Mouse (Mus musculus) forebrain, embryonic 12.5 days (tissue): ENCODE results near the gene Maml2. TPM values are rescaled to one million over a fixed set of nuclear protein-coding genes. Genes with fewer than 3 reads are reported as not detected.
"Not testable (repeated sequence)": the region's sequence is repeated elsewhere in the genome, so short reads cannot be mapped to it uniquely, and the experiment has no call there.

ENCODE experiments used
- ATAC-seq: fragments of 200-750 bp; cut with Nextera tagmentation; 2 replicates; pipeline ENCODE4 v1.8.0; 2017; ENCODE audit warnings: moderate TSS enrichment; ENCODE audit not compliant: low FRiP score
- H3K27ac ChIP-seq: fragments of 300-500 bp; sonication (generic); 2 replicates; pipeline ENCODE4 v1.5.1; 2016; ENCODE audit warnings: mild to moderate bottlenecking
- H3K27me3 ChIP-seq: fragments of 300-500 bp; sonication (generic); 2 replicates; pipeline ENCODE4 v1.6.1; 2016; ENCODE audit warnings: mild to moderate bottlenecking
- H3K36me3 ChIP-seq: fragments of 300-500 bp; sonication (generic); replicated peaks from 2 replicates; pipeline ENCODE4 v1.6.1; 2016; ENCODE audit warnings: mild to moderate bottlenecking
- H3K4me1 ChIP-seq: fragments of 300-500 bp; sonication (generic); 2 replicates; pipeline ENCODE4 v1.6.1; 2016
- H3K4me2 ChIP-seq: fragments of 300-500 bp; sonication (generic); 2 replicates; pipeline ENCODE4 v1.6.1; 2016; ENCODE audit warnings: mild to moderate bottlenecking, moderate library complexity
- H3K4me3 ChIP-seq: fragments of 300-500 bp; sonication (generic); replicated peaks from 2 replicates; pipeline ENCODE4 v1.5.1; 2016; ENCODE audit warnings: mild to moderate bottlenecking
- H3K9ac ChIP-seq: fragments of 300-500 bp; sonication (generic); 2 replicates; pipeline ENCODE4 v1.6.1; 2016; ENCODE audit warnings: mild to moderate bottlenecking
- H3K9me3 ChIP-seq: fragments of 300-500 bp; sonication (generic); 2 replicates; pipeline ENCODE4 v1.6.1; 2016
- WGBS: fragments of 180-500 bp; shearing (Covaris S2); methylation state at CpG from one replicate; pipeline ENCODE4 v1.1.7; 2016; 5-methylcytosine and 5-hydroxymethylcytosine counted together
- microRNA-seq: library from miRNA; unstranded; fragments of <30 nt; microRNA quantifications from one replicate; pipeline ENCODE4, GENCODE M21; 2017
- polyA plus RNA-seq: library from polyadenylated mRNA; unstranded; fragments of >200 nt; fragmentation: Nextera tagmentation; extraction: Ambion mirVana; gene quantifications from 2 replicates; pipeline ENCODE4 v1.2.1, GENCODE M21; 2016

Gene Maml2
- polyA plus RNA-seq, 1 experiment from 2014 or later = 10.4 TPM

DNA sequence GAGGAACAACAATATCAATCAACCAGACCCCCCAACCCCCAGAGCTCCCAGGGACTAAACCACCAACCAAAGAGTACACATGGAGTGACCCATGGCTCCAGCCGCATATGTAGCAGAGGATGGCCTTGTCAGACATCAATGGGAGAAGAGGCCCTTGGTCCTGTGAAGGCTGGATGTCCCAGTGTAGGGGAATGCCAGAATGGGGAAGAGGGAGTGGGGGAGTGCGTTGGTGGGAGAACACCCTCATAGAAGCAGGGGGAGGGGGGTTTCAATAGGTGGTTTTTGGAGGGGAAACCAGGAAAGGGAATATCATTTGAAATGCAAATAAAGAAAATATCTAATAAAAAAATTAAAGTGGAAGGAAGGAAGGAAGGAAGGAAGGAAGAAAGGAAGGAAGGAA, 418.1 kb downstream of the Maml2 start:
- not testable (repeated sequence) for H3K4me3 ChIP-seq, ATAC-seq, H3K9ac ChIP-seq, H3K9me3 ChIP-seq, H3K27ac ChIP-seq, H3K4me2 ChIP-seq, H3K27me3 ChIP-seq, H3K4me1 ChIP-seq, H3K36me3 ChIP-seq
- 77% methylated on average over 2 of the region's 2 CpGs for WGBS

DNA sequence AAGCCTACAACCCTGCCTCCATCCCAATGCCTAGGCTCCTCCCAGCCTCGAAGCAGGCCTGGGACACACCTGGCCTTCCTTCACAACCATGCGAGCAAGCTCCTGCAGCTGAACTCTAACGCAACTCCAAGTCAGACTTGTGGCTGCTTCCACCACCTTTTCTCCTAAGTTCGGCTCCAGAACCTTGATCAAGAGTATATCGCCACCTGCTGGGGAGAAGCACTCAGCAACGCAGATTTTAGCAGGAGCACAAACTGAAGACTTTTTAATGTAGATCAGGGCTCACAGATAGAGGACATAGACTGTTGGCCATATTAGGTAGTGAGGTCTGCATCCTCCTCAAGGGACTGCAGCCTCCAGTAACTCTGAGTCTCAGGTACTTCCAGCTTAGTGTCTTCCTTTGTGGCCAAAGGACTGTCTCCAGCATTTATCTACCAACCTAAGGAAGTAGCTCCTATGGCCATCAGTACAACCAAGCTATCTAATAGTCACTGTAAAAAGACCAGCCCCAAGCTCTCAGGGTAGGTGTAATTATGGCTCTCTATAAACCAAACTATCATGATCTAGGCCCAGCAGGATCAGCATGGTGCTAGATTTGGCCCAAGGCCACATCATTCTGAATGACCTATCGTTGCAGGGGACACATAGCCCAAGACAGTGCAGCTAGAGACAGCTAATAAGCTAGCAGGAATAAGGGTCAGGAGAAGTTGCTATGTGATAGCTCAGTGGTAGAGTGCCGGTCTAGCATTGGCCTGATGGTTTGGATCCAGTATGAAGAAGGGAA, 418.8 kb downstream of the Maml2 start:
- Histone ChIP-seq H3K36me3 (no peaks in the 10 kb centered on the region), H3K9me3 (no peaks in the 10 kb centered on the region), H3K9ac (no peak overlapping the region), H3K4me1 (no peaks in the 10 kb centered on the region), H3K4me3 (no peak overlapping the region), H3K27me3 (no peaks in the 10 kb centered on the region), H3K27ac (no peak overlapping the region), H3K4me2 (no peak overlapping the region)
- 29% methylated on average over 8 of the region's 8 CpGs for WGBS
- ATAC-seq = peak; percentile 72

DNA sequence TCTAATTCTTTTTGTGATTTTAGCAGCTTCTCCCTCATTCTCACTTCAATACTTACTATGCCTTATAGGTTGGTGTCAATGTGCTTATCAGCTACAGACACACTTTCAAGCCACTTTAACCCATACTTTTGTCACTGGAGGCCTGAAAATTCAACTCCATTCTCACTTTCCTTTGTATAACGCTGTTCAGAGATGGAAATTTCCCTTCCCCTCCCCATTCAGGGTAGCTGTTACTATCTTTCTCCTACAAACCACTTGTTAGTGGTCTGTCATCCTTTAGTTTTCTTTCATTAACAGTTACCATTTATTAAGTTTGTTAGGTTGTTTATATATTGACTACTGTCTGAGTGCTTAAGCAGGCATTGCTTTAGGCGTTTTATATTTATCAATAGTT, 450.6 kb downstream of the Maml2 start, which contains the start of gene Mtmr2:
TSS of gene Mtmr2 (plus strand) at position 7 of the 394 bp plus-strand sequence.
- Histone ChIP-seq H3K4me1 (peaks cover 13% of the 10 kb centered on the region), H3K36me3 (no peaks in the 10 kb centered on the region), H3K9ac (peak within 1 kb of the TSS; percentile 96), H3K4me2 (peak within 1 kb of the TSS; percentile 63), H3K9me3 (no peaks in the 10 kb centered on the region), H3K4me3 (peak within 1 kb of the TSS; percentile 96), H3K27ac (peak within 1 kb of the TSS; percentile 93), H3K27me3 (no peaks in the 10 kb centered on the region)
- ATAC-seq = no peak
- 51% methylated on average over 2 of the region's 2 CpGs for WGBS

DNA sequence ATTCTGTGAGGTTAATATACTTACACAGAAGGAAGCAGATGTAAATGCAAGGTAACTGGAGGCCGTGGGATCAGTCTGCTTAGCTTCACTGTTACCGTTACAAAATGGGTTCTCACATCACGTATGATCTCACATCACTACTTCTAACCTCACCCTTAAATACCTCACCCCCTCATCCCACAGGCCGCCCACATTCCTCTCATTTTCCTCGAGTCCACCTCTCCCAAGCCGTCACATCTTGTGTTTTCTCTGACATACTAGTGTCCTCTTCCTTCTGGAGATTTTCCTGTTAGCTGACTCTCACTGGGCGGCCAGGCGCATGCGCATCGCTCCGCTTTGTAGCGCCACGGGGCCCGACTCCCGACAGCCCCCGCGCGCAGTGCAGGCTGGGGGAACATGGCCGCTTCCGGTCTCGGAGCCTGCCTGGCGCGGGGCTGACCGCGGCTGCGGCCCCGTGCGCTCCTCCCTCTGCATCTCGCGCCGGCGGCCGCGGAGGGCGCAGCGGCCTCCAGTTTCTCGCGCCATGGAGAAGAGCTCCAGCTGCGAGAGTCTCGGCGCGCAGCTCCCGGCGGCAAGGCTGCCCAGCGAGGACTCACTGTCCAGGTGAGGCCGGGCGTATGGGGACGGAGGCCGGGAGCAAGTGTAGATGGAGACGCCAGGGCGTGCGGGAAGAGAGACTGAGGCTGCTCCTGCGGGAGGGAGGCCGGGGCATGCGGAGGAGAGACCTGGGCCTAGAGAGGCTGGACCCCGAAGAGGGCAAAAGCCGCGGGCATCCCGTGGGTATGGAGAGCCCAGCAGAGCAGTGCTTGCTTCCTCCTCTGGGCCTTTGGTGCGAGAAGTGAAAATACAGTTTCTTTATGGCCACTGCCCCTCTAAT, 451.3 kb downstream of the Maml2 start:
- peak; percentile 99 for ATAC-seq
- 2% methylated on average over 58 of the region's 60 CpGs for WGBS
- no peaks in the 10 kb centered on the region for H3K27me3 ChIP-seq
- peak overlapping the region; percentile 96 for H3K9ac ChIP-seq
- H3K4me2 ChIP-seq = peak overlapping the region; percentile 63
- H3K4me1 ChIP-seq = peaks cover 13% of the 10 kb centered on the region
- H3K9me3 ChIP-seq = 0 out of 2 replicates have a peak, but pooled peaks cover 5% of the 10 kb centered on the region
- H3K4me3 ChIP-seq = peak overlapping the region; percentile 96
- peak overlapping the region; percentile 93 for H3K27ac ChIP-seq
- H3K36me3 ChIP-seq = no peaks in the 10 kb centered on the region

DNA sequence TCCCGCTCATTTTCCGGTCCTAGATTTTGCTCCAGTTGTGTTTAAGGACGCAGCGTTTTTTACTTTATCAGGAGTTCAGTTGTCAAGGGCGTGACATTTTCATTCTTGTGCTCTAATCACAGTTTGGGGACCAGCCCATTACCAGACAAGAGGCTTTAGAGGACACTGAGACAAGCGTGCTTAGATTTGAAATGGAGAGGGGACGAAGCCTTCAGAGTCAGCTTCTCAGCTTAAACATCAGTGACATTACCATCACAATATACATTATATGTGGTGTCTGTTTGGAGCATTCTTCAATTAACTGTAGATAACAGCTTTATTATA, 451.9 kb downstream of the Maml2 start:
- Histone ChIP-seq H3K4me2 (peak overlapping the region; percentile 63), H3K36me3 (no peaks in the 10 kb centered on the region), H3K4me3 (peak overlapping the region; percentile 96), H3K9me3 (0 out of 2 replicates have a peak, but pooled peaks cover 5% of the 10 kb centered on the region), H3K9ac (peak overlapping the region; percentile 96), H3K27me3 (no peaks in the 10 kb centered on the region), H3K27ac (peak overlapping the region; percentile 93), H3K4me1 (peaks cover 13% of the 10 kb centered on the region)
- no peak for ATAC-seq
- WGBS = 5% methylated on average over 7 of the region's 7 CpGs

DNA sequence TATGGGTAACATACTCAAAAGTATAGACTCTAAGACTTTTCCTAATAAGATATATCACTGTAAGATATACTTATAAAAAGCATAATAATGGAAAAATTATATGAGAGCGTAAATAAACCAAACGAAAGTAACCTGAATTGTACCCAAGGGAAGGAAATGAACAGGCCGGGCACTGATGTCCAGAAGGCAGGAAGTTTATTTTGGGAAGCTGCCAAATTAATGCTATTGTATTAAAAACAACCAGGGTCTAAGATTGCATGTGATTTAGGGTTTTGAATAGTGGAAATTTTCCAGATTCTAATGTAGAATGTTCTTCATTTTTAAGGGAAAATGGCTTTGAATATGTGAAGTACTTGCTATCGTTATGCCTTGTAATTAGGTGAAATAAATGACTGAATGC, 454.8 kb downstream of the Maml2 start:
- peaks cover 13% of the 10 kb centered on the region for H3K4me1 ChIP-seq
- no peaks in the 10 kb centered on the region for H3K27me3 ChIP-seq
- 90% methylated on average over 4 of the region's 4 CpGs for WGBS
- no peaks in the 10 kb centered on the region for H3K36me3 ChIP-seq
- no peak overlapping the region for H3K4me3 ChIP-seq
- no peak overlapping the region for H3K9ac ChIP-seq
- ATAC-seq = no peak
- H3K4me2 ChIP-seq = no peak overlapping the region
- H3K9me3 ChIP-seq = 0 out of 2 replicates have a peak, but pooled peaks cover 5% of the 10 kb centered on the region
- no peak overlapping the region for H3K27ac ChIP-seq

Small RNAs within 50 kb of the gene (microRNA-seq; reads per million reads assigned to microRNA genes)
- not detected for gene Gm22643

Other genes starting within 250 kb of the Maml2 start
- 13.7 and 15.4 TPM in 2 replicates for gene Jrkl, start 52.1 kb upstream of the Maml2 start, polyA plus RNA-seq
- gene Ccdc82, start 51.0 kb upstream of the Maml2 start, polyA plus RNA-seq = 15.4 and 16.0 TPM in 2 replicates
- not detected in 2 replicates for gene Gm17571, start 148.8 kb downstream of the Maml2 start, polyA plus RNA-seq